Mouse (Mus musculus) forebrain, embryonic 12.5 days (tissue): Measurements from ENCODE around the gene H2-Oa. TPM values are rescaled to one million over a fixed set of nuclear protein-coding genes. Genes with fewer than 3 reads are reported as not detected.

Experiments
- ATAC-seq: fragments of 200-750 bp; cut with Nextera tagmentation; 2 replicates; pipeline ENCODE4 v1.8.0; 2017; ENCODE audit warnings: moderate TSS enrichment; ENCODE audit not compliant: low FRiP score
- H3K27ac ChIP-seq: fragments of 300-500 bp; sonication (generic); 2 replicates; pipeline ENCODE4 v1.5.1; 2016; ENCODE audit warnings: mild to moderate bottlenecking
- H3K27me3 ChIP-seq: fragments of 300-500 bp; sonication (generic); 2 replicates; pipeline ENCODE4 v1.6.1; 2016; ENCODE audit warnings: mild to moderate bottlenecking
- H3K36me3 ChIP-seq: fragments of 300-500 bp; sonication (generic); replicated peaks from 2 replicates; pipeline ENCODE4 v1.6.1; 2016; ENCODE audit warnings: mild to moderate bottlenecking
- H3K4me1 ChIP-seq: fragments of 300-500 bp; sonication (generic); 2 replicates; pipeline ENCODE4 v1.6.1; 2016
- H3K4me2 ChIP-seq: fragments of 300-500 bp; sonication (generic); 2 replicates; pipeline ENCODE4 v1.6.1; 2016; ENCODE audit warnings: mild to moderate bottlenecking, moderate library complexity
- H3K4me3 ChIP-seq: fragments of 300-500 bp; sonication (generic); replicated peaks from 2 replicates; pipeline ENCODE4 v1.5.1; 2016; ENCODE audit warnings: mild to moderate bottlenecking
- H3K9ac ChIP-seq: fragments of 300-500 bp; sonication (generic); 2 replicates; pipeline ENCODE4 v1.6.1; 2016; ENCODE audit warnings: mild to moderate bottlenecking
- H3K9me3 ChIP-seq: fragments of 300-500 bp; sonication (generic); 2 replicates; pipeline ENCODE4 v1.6.1; 2016
- WGBS: fragments of 180-500 bp; shearing (Covaris S2); methylation state at CpG from one replicate; pipeline ENCODE4 v1.1.7; 2016; 5-methylcytosine and 5-hydroxymethylcytosine counted together
- polyA plus RNA-seq: library from polyadenylated mRNA; unstranded; fragments of >200 nt; fragmentation: Nextera tagmentation; extraction: Ambion mirVana; gene quantifications from 2 replicates; pipeline ENCODE4 v1.2.1, GENCODE M21; 2016

Gene H2-Oa
- polyA plus RNA-seq, 1 experiment from 2014 or later: 0.41 TPM

- peak; percentile 81 for ATAC-seq
- Histone ChIP-seq H3K4me2 (peak within 1 kb of the TSS; percentile 99), H3K4me3 (peak within 1 kb of the TSS; percentile 99), H3K9me3 (no peaks in the 10 kb centered on the region), H3K36me3 (peaks cover 40% of the 10 kb centered on the region), H3K9ac (peak within 1 kb of the TSS; percentile 98), H3K4me1 (peaks cover 37% of the 10 kb centered on the region), H3K27me3 (no peaks in the 10 kb centered on the region), H3K27ac (peak within 1 kb of the TSS; percentile 100)
- WGBS: under 1% methylated on average over 96 of the region's 96 CpGs
These were observed 27.4 kb downstream of the H2-Oa start, which contains the start of gene H2-DMa for GRCm38 (mm10) chr17:34119249-34120179. TSS of gene H2-DMa (plus strand) at chr17:34119541.

DNA sequence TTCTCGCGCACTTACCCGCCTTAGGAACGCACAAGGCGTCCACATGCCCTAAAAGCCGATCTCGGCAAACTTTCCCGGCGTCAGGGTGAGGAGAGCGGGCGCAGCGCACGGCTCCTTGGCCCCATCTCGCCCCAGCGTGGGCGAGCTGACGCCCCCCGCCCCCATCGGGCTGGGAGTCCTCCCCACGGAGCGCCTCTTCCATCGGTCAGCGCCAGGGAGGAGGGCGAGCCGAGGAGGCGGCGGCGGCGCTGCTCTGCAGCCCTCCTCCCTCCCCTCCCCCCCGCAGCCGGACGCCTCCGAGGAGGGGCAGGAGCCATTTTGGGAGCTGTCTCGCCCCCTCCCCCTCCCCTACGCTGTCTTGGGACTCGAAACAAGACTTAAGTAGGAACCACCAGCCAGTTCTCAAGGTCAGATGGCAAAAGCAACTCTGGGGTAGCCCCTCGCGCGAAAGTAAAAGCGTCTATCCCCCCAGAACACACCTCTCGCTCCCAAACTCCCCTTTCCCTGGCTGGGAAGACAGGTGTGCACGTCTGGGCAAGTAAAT lies 28.1 kb downstream of the H2-Oa start:
- H3K4me1 ChIP-seq: peaks cover 34% of the 10 kb centered on the region
- ATAC-seq: peak; percentile 22
- H3K36me3 ChIP-seq: peaks cover 33% of the 10 kb centered on the region
- H3K4me2 ChIP-seq: peak overlapping the region; percentile 99
- peak overlapping the region; percentile 99 for H3K4me3 ChIP-seq
- no peaks in the 10 kb centered on the region for H3K27me3 ChIP-seq
- H3K9me3 ChIP-seq: no peaks in the 10 kb centered on the region
- H3K9ac ChIP-seq: peak overlapping the region; percentile 93
- H3K27ac ChIP-seq: peak overlapping the region; percentile 100
- under 1% methylated on average over 32 of the region's 42 CpGs for WGBS

- peak overlapping the region; percentile 99 for H3K4me2 ChIP-seq
- no peaks in the 10 kb centered on the region for H3K9me3 ChIP-seq
- H3K4me3 ChIP-seq: peak overlapping the region; percentile 99
- 0 out of 2 replicates have a peak, but pooled peaks have one; percentile 9 for ATAC-seq
- H3K27ac ChIP-seq: peak overlapping the region; percentile 100
- H3K36me3 ChIP-seq: peaks cover 27% of the 10 kb centered on the region
- no peaks in the 10 kb centered on the region for H3K27me3 ChIP-seq
- under 1% methylated on average over 26 of the region's 31 CpGs for WGBS
- peak overlapping the region; percentile 93 for H3K9ac ChIP-seq
- H3K4me1 ChIP-seq: peaks cover 28% of the 10 kb centered on the region
These were observed 28.7 kb downstream of the H2-Oa start for GRCm38 (mm10) chr17:34120814-34121171.

GRCm38 (mm10) chr17:34121172-34121878 lies 29.2 kb downstream of the H2-Oa start:
- peak overlapping the region; percentile 99 for H3K4me3 ChIP-seq
- peak overlapping the region; percentile 99 for H3K4me2 ChIP-seq
- ATAC-seq: peak; percentile 22
- peaks cover 24% of the 10 kb centered on the region for H3K4me1 ChIP-seq
- H3K27ac ChIP-seq: peak overlapping the region; percentile 100
- no peaks in the 10 kb centered on the region for H3K9me3 ChIP-seq
- peak overlapping the region; percentile 93 for H3K9ac ChIP-seq
- no peaks in the 10 kb centered on the region for H3K27me3 ChIP-seq
- peaks cover 24% of the 10 kb centered on the region for H3K36me3 ChIP-seq
- 0% methylated on average over 33 of the region's 35 CpGs for WGBS

- H3K4me2 ChIP-seq: peak overlapping the region; percentile 99
- H3K27ac ChIP-seq: peak overlapping the region; percentile 100
- ATAC-seq: peak; percentile 15; the same call in 1 of the 2 replicates
- H3K9me3 ChIP-seq: no peaks in the 10 kb centered on the region
- H3K4me3 ChIP-seq: peak overlapping the region; percentile 99
- peak overlapping the region; percentile 93 for H3K9ac ChIP-seq
- peaks cover 19% of the 10 kb centered on the region for H3K36me3 ChIP-seq
- peaks cover 19% of the 10 kb centered on the region for H3K4me1 ChIP-seq
- 8% methylated on average over 7 of the region's 10 CpGs for WGBS
- H3K27me3 ChIP-seq: peaks cover under 1% of the 10 kb centered on the region; the same call in 1 of the 2 replicates
These were observed 29.7 kb downstream of the H2-Oa start for GRCm38 (mm10) chr17:34121879-34122187.

- H3K4me1 ChIP-seq: peaks cover 19% of the 10 kb centered on the region
- H3K4me3 ChIP-seq: peak within 1 kb of the TSS; percentile 99
- H3K36me3 ChIP-seq: peaks cover 14% of the 10 kb centered on the region
- peak within 1 kb of the TSS; percentile 93 for H3K9ac ChIP-seq
- under 1% methylated on average over 73 of the region's 75 CpGs for WGBS
- ATAC-seq: peak; percentile 59
- peaks cover 6% of the 10 kb centered on the region; the same call in 1 of the 2 replicates for H3K27me3 ChIP-seq
- peak within 1 kb of the TSS; percentile 99 for H3K4me2 ChIP-seq
- H3K27ac ChIP-seq: peak within 1 kb of the TSS; percentile 100
- no peaks in the 10 kb centered on the region for H3K9me3 ChIP-seq
These were observed 30.2 kb downstream of the H2-Oa start, which contains the start of gene Brd2 for GRCm38 (mm10) chr17:34122188-34122984. TSS of gene Brd2 (minus strand) at chr17:34122634.

DNA sequence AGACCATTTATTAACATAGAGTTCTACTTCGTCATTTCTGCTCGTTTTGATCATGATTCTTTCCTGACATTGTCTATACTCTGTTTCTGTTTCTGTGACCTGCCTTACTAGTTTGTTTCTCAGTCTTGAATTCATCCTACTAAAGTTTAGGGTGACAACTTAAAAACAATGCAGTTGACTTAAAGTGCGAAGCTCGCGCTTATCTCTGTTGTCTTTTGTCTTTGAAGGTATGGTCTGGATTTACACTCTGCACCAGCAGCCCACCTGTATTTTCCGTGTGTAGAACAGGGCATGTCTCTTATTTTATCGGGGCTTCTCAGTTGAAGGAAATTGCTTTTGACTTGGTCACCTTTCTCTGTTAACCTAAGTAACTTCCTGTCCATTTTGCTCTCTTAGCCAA lies 31.0 kb downstream of the H2-Oa start:
- no peak for ATAC-seq
- Histone ChIP-seq H3K4me2 (peak overlapping the region; percentile 99), H3K36me3 (peaks cover 7% of the 10 kb centered on the region), H3K27ac (peak overlapping the region; percentile 100), H3K4me3 (peak overlapping the region; percentile 99), H3K9ac (peak overlapping the region; percentile 93), H3K27me3 (peaks cover 12% of the 10 kb centered on the region; the same call in 1 of the 2 replicates), H3K9me3 (no peaks in the 10 kb centered on the region), H3K4me1 (peaks cover 22% of the 10 kb centered on the region)
- WGBS: 2% methylated on average over 7 of the region's 7 CpGs

GRCm38 (mm10) chr17:34123518-34123917 lies 31.4 kb downstream of the H2-Oa start:
- Histone ChIP-seq H3K9ac (peak overlapping the region; percentile 93), H3K4me2 (peak overlapping the region; percentile 99), H3K36me3 (peaks cover 3% of the 10 kb centered on the region), H3K27ac (peak overlapping the region; percentile 100), H3K27me3 (peaks cover 16% of the 10 kb centered on the region; the same call in 1 of the 2 replicates), H3K4me3 (peak overlapping the region; percentile 99), H3K4me1 (peaks cover 26% of the 10 kb centered on the region), H3K9me3 (no peaks in the 10 kb centered on the region)
- ATAC-seq: no peak
- 8% methylated on average over 2 of the region's 2 CpGs for WGBS

- H3K27me3 ChIP-seq: peaks cover 26% of the 10 kb centered on the region
- no peak overlapping the region for H3K4me3 ChIP-seq
- ATAC-seq: no peak
- no peak overlapping the region for H3K9ac ChIP-seq
- no peaks in the 10 kb centered on the region for H3K36me3 ChIP-seq
- peaks cover 34% of the 10 kb centered on the region for H3K4me1 ChIP-seq
- H3K9me3 ChIP-seq: no peaks in the 10 kb centered on the region
- WGBS: 92% methylated on average over 6 of the region's 6 CpGs
- no peak overlapping the region for H3K27ac ChIP-seq
- H3K4me2 ChIP-seq: no peak overlapping the region
These were observed 32.5 kb downstream of the H2-Oa start for GRCm38 (mm10) chr17:34124649-34125048.

DNA sequence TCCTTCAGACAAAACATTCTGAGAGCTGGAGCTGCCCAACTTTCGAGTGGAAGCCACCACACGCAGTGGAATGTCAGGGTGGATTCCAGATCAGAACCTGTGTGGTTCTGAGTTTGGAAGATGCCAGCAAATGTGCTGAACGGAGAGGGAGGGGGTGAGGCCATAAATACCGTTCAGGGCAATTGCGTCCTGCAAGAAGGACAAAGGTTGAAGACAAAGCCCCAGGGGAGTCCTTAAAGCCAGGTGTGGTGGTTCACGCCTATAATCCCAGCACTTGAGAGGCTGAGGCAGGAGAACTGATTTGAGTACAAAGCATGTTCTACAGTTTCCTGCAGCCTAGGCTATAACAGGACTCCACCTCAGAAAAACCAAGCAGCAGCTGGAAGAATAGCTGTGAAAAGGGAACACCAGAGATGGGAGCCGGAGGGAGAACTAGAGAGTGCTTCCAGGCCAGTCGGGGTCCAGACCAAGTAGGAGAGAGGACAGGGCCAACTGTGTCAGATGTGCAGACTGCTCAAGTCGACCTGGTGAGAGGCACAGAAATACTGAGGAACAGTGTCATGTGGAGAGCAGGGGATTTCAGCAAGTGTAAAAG lies 34.8 kb downstream of the H2-Oa start:
- no peaks in the 10 kb centered on the region for H3K36me3 ChIP-seq
- peaks cover 33% of the 10 kb centered on the region for H3K27me3 ChIP-seq
- no peak overlapping the region for H3K4me2 ChIP-seq
- no peak overlapping the region for H3K4me3 ChIP-seq
- H3K4me1 ChIP-seq: peaks cover 34% of the 10 kb centered on the region
- 67% methylated on average over 9 of the region's 9 CpGs for whole genome bisulfite sequencing
- H3K9me3 ChIP-seq: no peaks in the 10 kb centered on the region
- H3K9ac ChIP-seq: no peak overlapping the region
- no peak overlapping the region for H3K27ac ChIP-seq
- ATAC-seq: no peak

DNA sequence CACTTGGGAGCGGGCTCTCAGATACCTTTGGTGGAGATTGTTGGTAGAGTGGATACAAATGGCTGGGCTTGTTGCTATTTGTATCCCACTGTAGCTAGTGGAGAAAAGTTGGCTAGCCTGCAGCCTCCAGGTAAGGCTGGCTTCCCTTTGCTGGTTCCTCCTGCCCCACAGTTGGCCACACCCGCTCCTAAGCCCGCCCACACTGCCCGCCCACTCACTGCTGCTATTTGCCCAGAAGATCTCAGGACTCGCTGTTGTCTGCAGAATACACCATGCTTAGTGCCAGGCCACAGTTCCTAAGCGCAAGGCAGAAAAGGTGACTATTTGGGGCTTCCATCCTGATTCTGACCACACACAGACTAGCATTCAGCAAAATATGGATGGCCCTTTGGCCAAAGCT lies 35.3 kb downstream of the H2-Oa start:
- Histone ChIP-seq H3K9me3 (no peaks in the 10 kb centered on the region), H3K9ac (no peak overlapping the region), H3K27me3 (peaks cover 33% of the 10 kb centered on the region), H3K4me2 (no peak overlapping the region), H3K4me3 (no peak overlapping the region), H3K36me3 (no peaks in the 10 kb centered on the region), H3K4me1 (peaks cover 34% of the 10 kb centered on the region), H3K27ac (no peak overlapping the region)
- 27% methylated on average over 6 of the region's 6 CpGs for WGBS
- ATAC-seq: no peak
